Mouse (Mus musculus) heart, adult 2 months (tissue): ENCODE results near the gene Serpina3b.

Source experiments
- CTCF ChIP-seq: fragments of 200-600 bp; IDR thresholded peaks from 2 replicates; pipeline ENCODE4 v1.8.1; 2022; ENCODE audit warnings: antibody characterized with exemption, mild to moderate bottlenecking, moderate library complexity
- EP300 ChIP-seq: fragments of 200-500 bp; IDR thresholded peaks from 2 replicates; pipeline ENCODE4 v1.6.1; 2011; ENCODE audit warnings: low read depth, low read length, control low read depth; ENCODE audit not compliant: insufficient read depth
- POLR2A ChIP-seq: fragments of 200-500 bp; IDR thresholded peaks from 2 replicates; pipeline ENCODE4 v1.6.1; 2011; ENCODE audit warnings: mild to moderate bottlenecking, low read depth, low read length, control low read depth; ENCODE audit not compliant: insufficient read depth

DNA sequence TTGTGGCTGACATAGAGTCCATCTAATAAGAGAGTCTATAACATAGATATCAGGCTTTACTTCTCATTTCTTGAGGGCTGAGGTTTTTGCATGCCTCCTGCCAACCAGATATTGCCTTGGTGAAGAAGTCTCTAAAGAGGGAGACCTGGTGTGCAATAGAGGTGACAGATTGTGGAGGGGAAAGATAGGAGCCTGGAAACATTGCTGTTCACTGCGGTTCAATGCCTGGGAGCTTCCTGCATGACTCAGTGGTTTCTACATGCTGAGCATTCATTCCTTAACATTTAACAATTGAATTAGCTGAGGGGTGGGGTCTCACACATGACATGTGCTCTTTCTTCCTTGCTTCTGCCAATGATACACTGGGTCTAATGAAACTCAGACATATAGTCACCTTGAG is 4.7 kb upstream of the Serpina3b start:
- TF ChIP-seq CTCF (no peak), POLR2A (no peak), EP300 (no peak)
